Mouse (Mus musculus) midbrain, embryonic 16.5 days (tissue): ENCODE measurements around the gene Ablim2. TPM values are rescaled to one million over a fixed set of nuclear protein-coding genes. Genes with fewer than 3 reads are reported as not detected.

ENCODE experiments used
- ATAC-seq: fragments of 200-750 bp; cut with Nextera tagmentation; 2 replicates; pipeline ENCODE4 v1.8.0; 2017; ENCODE audit warnings: moderate TSS enrichment
- H3K27ac ChIP-seq: fragments of 300-500 bp; sonication (generic); 2 replicates; pipeline ENCODE4 v1.5.1; 2014; ENCODE audit warnings: mild to moderate bottlenecking, low read length, mixed read lengths
- H3K27me3 ChIP-seq: fragments of 300-500 bp; sonication (generic); 2 replicates; pipeline ENCODE4 v1.6.1; 2014; ENCODE audit warnings: low read depth, low read length, mixed read lengths; ENCODE audit not compliant: control insufficient read depth, insufficient read depth
- H3K36me3 ChIP-seq: fragments of 300-500 bp; sonication (generic); 2 replicates; pipeline ENCODE4 v1.6.1; 2014; ENCODE audit warnings: mild to moderate bottlenecking, low read length, moderate library complexity, mixed read lengths; ENCODE audit not compliant: control insufficient read depth, insufficient read depth
- H3K4me1 ChIP-seq: fragments of 300-500 bp; sonication (generic); 2 replicates; pipeline ENCODE4 v1.6.1; 2014; ENCODE audit warnings: mild to moderate bottlenecking, low read length, mixed read lengths; ENCODE audit not compliant: control insufficient read depth, insufficient read depth
- H3K4me2 ChIP-seq: fragments of 300-500 bp; sonication (generic); 2 replicates; pipeline ENCODE4 v1.6.1; 2014; ENCODE audit warnings: mild to moderate bottlenecking, low read length, mixed read lengths
- H3K4me3 ChIP-seq: fragments of 300-500 bp; sonication (generic); 2 replicates; pipeline ENCODE4 v1.5.1; 2014; ENCODE audit warnings: low read depth, mild to moderate bottlenecking, low read length, moderate library complexity, mixed read lengths
- H3K9ac ChIP-seq: fragments of 300-500 bp; sonication (generic); 2 replicates; pipeline ENCODE4 v1.6.1; 2014; ENCODE audit warnings: low read depth, low read length, mixed read lengths
- H3K9me3 ChIP-seq: fragments of 300-500 bp; sonication (generic); replicated peaks from 2 replicates; pipeline ENCODE4 v1.6.1; 2014; ENCODE audit warnings: mild to moderate bottlenecking, low read length, mixed read lengths; ENCODE audit not compliant: control insufficient read depth, poor library complexity, severe bottlenecking
- WGBS: fragments of 180-500 bp; shearing (Covaris S2); extraction: QIAGEN DNeasy Blood & Tissue Kit; methylation state at CpG from one replicate; pipeline ENCODE4 v1.1.7; 2014; 5-methylcytosine and 5-hydroxymethylcytosine counted together
- polyA plus RNA-seq: library from polyadenylated mRNA; unstranded; fragments of >200 nt; fragmentation: Nextera tagmentation; extraction: Ambion mirVana; gene quantifications from 2 replicates; pipeline ENCODE4 v1.2.1, GENCODE M21; 2015

The Ablim2 gene
- polyA plus RNA-seq, 1 experiment from 2014 or later = 36.2 TPM

DNA sequence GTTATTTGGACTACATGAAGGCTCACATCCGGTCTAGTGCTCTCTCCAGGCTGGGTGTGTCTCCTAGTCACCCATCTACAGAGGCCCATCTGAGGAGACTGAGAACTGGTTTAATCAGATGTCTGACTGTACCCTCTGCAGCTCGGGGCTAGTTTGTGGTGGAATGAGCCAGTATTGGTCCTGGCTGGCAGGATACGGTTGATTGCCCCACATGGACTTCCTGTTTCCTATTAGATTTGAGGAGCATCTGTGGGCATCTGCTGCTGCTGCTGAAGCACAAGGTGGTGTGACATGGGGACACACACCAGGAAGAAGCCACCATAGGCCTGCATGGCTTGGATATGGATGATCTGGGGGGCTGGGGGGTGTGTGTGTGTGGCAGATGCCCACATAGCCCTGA, 32.0 kb downstream of the Ablim2 start:
- WGBS = 82% methylated on average over 3 of the region's 3 CpGs
- no peak overlapping the region for H3K27ac ChIP-seq
- ATAC-seq = no peak
- no peaks in the 10 kb centered on the region for H3K4me1 ChIP-seq
- H3K4me3 ChIP-seq = no peak overlapping the region
- no peak overlapping the region for H3K4me2 ChIP-seq
- H3K9me3 ChIP-seq = no peaks in the 10 kb centered on the region
- H3K9ac ChIP-seq = no peak overlapping the region
- no peaks in the 10 kb centered on the region for H3K27me3 ChIP-seq
- H3K36me3 ChIP-seq = no peaks in the 10 kb centered on the region

DNA sequence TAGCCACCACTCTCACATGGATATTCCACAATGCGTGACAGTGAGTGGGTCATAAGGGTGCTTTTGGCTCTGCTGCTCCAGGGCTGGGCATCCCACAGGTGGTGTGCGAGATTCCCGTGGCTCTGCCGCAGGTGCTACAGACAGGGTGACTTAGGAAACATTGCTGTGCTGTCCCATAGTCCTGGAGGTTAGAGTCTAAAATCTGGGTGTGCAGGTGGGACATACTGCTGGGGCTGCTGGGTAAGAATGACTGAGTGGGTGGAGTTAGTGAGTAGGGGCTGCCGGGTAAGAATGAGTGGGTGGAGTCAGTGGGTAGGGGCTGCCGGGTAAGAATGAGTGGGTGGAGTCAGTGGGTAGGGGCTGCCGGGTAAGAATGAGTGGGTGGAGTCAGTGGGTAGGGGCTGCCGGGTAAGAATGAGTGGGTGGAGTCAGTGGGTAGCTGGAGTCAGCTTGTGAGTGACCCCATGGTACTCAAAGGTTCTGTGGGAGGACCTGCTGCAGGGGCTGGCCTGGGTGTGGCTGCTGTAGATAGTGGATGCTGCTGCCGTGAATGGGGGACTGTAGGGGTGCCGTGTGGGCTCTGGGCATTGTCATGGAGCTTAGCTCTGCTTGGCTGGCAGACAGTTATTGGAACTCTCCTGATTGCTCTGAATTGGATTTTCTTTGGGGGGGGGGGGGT, 32.8 kb downstream of the Ablim2 start:
- no peak overlapping the region for H3K27ac ChIP-seq
- H3K4me1 ChIP-seq = no peaks in the 10 kb centered on the region
- no peak overlapping the region for H3K4me3 ChIP-seq
- WGBS = 43% methylated on average over 9 of the region's 10 CpGs
- no peaks in the 10 kb centered on the region for H3K9me3 ChIP-seq
- no peaks in the 10 kb centered on the region for H3K36me3 ChIP-seq
- no peak for ATAC-seq
- no peak overlapping the region for H3K4me2 ChIP-seq
- H3K27me3 ChIP-seq = no peaks in the 10 kb centered on the region
- no peak overlapping the region for H3K9ac ChIP-seq

DNA sequence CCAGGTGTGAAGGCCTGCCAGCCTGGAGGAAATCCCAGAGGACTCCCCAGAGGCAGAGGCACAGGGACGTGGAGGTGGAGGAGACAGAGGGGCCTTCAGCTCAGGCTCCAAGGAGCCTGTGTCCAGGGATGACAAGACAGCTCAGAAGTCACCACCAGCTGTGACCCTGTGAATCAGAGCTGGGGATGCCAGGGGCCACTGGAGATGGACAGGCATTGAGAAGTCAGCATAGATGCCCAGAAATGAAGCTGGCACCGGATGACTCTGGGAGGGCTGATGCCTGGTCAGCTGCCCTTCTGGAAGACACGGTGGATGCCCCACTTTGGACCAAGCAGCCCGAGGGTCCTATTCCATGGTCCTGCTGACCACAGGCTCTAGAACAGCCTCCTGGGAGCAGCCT, 36.3 kb downstream of the Ablim2 start:
- 82% methylated on average over 4 of the region's 4 CpGs for WGBS
- Histone ChIP-seq H3K9ac (no peak overlapping the region), H3K36me3 (no peaks in the 10 kb centered on the region), H3K4me1 (no peaks in the 10 kb centered on the region), H3K4me3 (no peak overlapping the region), H3K27ac (no peak overlapping the region), H3K9me3 (no peaks in the 10 kb centered on the region), H3K27me3 (no peaks in the 10 kb centered on the region), H3K4me2 (no peak overlapping the region)
- no peak for ATAC-seq

DNA sequence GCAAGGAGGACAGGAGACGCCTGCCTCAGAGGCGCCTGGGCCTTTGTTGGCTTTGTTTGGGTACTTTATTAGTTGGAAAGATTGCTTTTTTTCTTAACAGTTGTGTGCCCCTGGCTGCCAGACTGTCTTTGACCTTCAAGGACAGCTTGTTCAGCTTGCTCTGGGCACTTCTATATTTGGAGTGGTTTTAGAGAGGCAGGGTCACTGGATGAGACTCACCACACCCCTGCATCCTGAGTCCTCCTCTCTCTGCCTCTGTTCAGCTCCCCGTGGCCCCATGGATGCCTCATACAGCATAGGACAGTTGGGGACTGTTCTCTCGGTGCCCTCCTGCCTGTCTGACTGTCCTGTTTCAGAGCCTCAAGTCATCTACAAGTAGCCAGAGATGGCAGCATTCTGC, 37.3 kb downstream of the Ablim2 start:
- Histone ChIP-seq H3K4me2 (no peak overlapping the region), H3K4me1 (no peaks in the 10 kb centered on the region), H3K4me3 (no peak overlapping the region), H3K27me3 (no peaks in the 10 kb centered on the region), H3K9ac (no peak overlapping the region), H3K36me3 (no peaks in the 10 kb centered on the region), H3K27ac (no peak overlapping the region), H3K9me3 (no peaks in the 10 kb centered on the region)
- ATAC-seq = no peak
- WGBS = 65% methylated on average over 4 of the region's 4 CpGs

DNA sequence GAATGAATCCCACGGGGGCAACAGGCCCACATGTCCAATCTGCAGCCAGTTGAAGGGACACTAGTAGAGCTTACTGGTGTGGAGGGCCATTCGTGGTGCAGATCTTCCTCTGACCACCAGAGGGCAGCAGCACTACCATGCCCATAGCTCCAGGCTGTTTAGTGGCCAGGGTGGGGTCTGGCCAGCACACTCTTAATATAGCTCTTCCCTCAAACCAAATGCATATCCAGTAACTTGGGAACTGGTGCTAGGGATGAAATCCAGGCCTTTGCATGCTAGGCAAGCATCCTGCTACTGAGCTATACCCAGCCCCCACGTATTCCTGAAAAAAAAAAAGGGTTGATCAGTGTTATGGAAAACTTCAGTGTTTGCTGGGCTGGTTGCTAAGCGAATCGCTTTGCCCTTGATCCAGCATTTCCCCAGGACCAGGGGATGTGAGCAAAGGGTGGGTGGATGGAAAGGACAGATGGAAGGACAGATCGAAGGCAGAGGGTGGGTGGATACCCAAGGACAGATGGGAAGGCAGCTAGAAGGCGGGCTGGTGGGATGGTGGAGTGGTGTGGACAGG, 37.9 kb downstream of the Ablim2 start:
- Histone ChIP-seq H3K4me3 (no peak overlapping the region), H3K9me3 (no peaks in the 10 kb centered on the region), H3K36me3 (no peaks in the 10 kb centered on the region), H3K4me2 (no peak overlapping the region), H3K27me3 (no peaks in the 10 kb centered on the region), H3K4me1 (no peaks in the 10 kb centered on the region), H3K27ac (no peak overlapping the region), H3K9ac (no peak overlapping the region)
- ATAC-seq = no peak
- 63% methylated on average over 7 of the region's 7 CpGs for WGBS

DNA sequence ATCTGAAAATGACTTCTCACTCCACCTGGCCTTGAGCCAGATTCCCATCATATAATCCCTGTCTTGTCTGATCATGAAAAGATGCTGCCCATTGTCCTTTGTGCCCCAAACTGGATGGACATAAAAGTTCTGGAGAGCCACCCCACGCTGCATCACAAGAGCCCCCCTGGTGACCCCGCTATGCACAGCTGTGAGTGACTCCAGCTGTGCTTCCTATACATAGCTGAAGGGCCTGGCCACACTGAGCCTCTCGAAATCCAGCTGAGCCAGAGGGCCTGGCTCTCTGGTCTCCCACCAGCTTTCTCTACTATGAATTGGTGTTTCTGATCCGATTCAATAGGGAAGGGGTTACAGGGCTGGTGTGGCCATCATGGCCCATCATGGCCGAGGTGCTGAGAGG, 38.5 kb downstream of the Ablim2 start:
- WGBS = 64% methylated on average over 5 of the region's 5 CpGs
- no peak for ATAC-seq

DNA sequence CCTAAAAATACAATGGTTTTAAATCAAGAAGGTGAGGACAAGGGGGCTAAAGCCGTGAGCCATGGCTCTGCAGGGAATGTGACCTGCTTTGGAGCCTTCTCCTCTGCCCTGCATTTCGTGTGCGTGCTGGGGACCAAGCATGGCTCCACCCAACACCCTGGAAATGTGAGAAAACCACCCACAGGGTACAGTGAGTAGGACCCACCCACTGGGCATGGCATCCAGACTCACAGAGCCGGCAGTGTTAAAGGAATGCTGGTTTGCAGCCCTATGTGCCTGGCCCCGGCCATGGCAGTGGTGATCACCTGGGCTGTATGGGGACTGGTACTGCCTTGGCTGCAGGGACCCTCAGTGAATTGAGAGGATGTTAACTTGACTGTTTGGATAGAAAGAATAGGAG, 41.4 kb downstream of the Ablim2 start:
- H3K9ac ChIP-seq = no peak overlapping the region
- H3K4me1 ChIP-seq = no peaks in the 10 kb centered on the region
- no peak overlapping the region for H3K4me3 ChIP-seq
- H3K4me2 ChIP-seq = no peak overlapping the region
- no peaks in the 10 kb centered on the region for H3K36me3 ChIP-seq
- no peaks in the 10 kb centered on the region for H3K27me3 ChIP-seq
- no peaks in the 10 kb centered on the region for H3K9me3 ChIP-seq
- H3K27ac ChIP-seq = no peak overlapping the region
- ATAC-seq = no peak
- WGBS = 56% methylated on average over 5 of the region's 5 CpGs

More for the DNA sequence above, 38.5 kb downstream of the Ablim2 start:
- H3K4me2 ChIP-seq = no peak overlapping the region
- H3K27me3 ChIP-seq = no peaks in the 10 kb centered on the region
- no peak overlapping the region for H3K9ac ChIP-seq
- no peaks in the 10 kb centered on the region for H3K36me3 ChIP-seq
- H3K27ac ChIP-seq = no peak overlapping the region
- no peak overlapping the region for H3K4me3 ChIP-seq
- H3K9me3 ChIP-seq = no peaks in the 10 kb centered on the region
- no peaks in the 10 kb centered on the region for H3K4me1 ChIP-seq

DNA sequence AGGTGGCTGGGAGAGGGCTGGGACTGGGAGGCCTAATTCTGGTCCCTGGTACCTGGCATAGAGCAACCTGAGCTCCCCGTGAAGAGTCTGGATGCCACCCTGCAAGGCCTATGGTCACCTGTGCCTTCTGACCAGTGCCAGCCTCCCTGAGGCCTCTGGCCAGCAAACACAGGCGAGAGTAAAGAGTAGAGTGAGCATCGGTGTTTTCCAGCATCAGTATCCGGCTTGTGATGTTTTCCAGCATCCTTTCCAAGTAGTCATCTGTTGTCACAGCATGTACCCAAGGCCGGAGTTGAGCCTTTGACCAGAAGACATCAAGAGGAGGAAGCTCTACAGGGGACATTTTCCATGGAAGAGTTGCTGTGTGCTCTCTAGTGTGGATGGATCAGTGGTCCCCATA, 45.7 kb downstream of the Ablim2 start:
- H3K9ac ChIP-seq = no peak overlapping the region
- 88% methylated on average over 5 of the region's 5 CpGs for WGBS
- no peaks in the 10 kb centered on the region for H3K36me3 ChIP-seq
- H3K4me1 ChIP-seq = no peaks in the 10 kb centered on the region
- no peaks in the 10 kb centered on the region for H3K9me3 ChIP-seq
- ATAC-seq = no peak
- H3K27me3 ChIP-seq = no peaks in the 10 kb centered on the region
- H3K27ac ChIP-seq = no peak overlapping the region
- H3K4me2 ChIP-seq = no peak overlapping the region
- no peak overlapping the region for H3K4me3 ChIP-seq

DNA sequence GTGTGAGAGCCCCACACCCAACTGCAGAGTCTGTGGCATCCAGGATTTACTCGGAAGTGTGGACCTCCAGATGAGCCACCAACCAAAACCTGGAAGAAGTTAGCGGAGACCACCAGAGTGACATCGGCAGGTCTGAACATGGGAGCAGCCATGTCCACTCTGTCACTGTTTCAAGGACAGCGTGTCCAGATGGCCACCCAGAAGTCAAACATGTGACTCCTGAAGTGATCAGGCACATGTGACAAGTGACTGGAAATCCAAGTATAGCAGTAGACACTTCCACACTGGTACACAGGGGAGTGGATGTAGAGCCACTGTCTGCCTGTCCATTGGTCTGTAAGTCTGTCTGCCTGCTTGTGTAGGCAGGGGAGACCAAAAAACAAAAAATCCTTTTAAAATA, 47.0 kb downstream of the Ablim2 start:
- 94% methylated on average over 4 of the region's 4 CpGs for WGBS

More for the DNA sequence above, 47.0 kb downstream of the Ablim2 start:
- H3K27me3 ChIP-seq = no peaks in the 10 kb centered on the region
- no peak overlapping the region for H3K4me2 ChIP-seq
- ATAC-seq = no peak
- H3K4me3 ChIP-seq = no peak overlapping the region
- H3K4me1 ChIP-seq = no peaks in the 10 kb centered on the region
- H3K27ac ChIP-seq = no peak overlapping the region
- H3K9me3 ChIP-seq = no peaks in the 10 kb centered on the region
- no peak overlapping the region for H3K9ac ChIP-seq
- no peaks in the 10 kb centered on the region for H3K36me3 ChIP-seq
